Mouse (Mus musculus) stomach, embryonic 15.5 days (tissue): ENCODE measurements at regions not wholly inside any gene's neighbourhood (a gene's known extent, or its start where the extent isn't known, plus 50 kb on each side); places are given as distances from the start of the nearest gene placed in this dataset.

Source experiments
- ATAC-seq: fragments of 200-750 bp; cut with Nextera tagmentation; 2 replicates; pipeline ENCODE4 v1.8.0; 2017; ENCODE audit warnings: low read depth, moderate number of reproducible peaks, moderate TSS enrichment; ENCODE audit not compliant: insufficient read depth, low FRiP score
- H3K27ac ChIP-seq: fragments of 300-500 bp; sonication (generic); 2 replicates; pipeline ENCODE4 v1.5.1; 2015; ENCODE audit warnings: mild to moderate bottlenecking, inconsistent platforms
- H3K27me3 ChIP-seq: fragments of 300-500 bp; sonication (generic); replicated peaks from 2 replicates; pipeline ENCODE4 v1.6.1; 2015; ENCODE audit warnings: inconsistent platforms
- H3K36me3 ChIP-seq: fragments of 300-500 bp; sonication (generic); 2 replicates; pipeline ENCODE4 v1.6.1; 2015; ENCODE audit warnings: inconsistent platforms
- H3K4me1 ChIP-seq: fragments of 300-500 bp; sonication (generic); 2 replicates; pipeline ENCODE4 v1.6.1; 2015; ENCODE audit warnings: inconsistent platforms
- H3K4me2 ChIP-seq: fragments of 300-500 bp; sonication (generic); 2 replicates; pipeline ENCODE4 v1.6.1; 2015; ENCODE audit warnings: mild to moderate bottlenecking, inconsistent platforms
- H3K4me3 ChIP-seq: fragments of 300-500 bp; sonication (generic); replicated peaks from 2 replicates; pipeline ENCODE4 v1.5.1; 2015; ENCODE audit warnings: inconsistent platforms
- H3K9ac ChIP-seq: fragments of 300-500 bp; sonication (generic); 2 replicates; pipeline ENCODE4 v1.6.1; 2015; ENCODE audit warnings: inconsistent platforms
- H3K9me3 ChIP-seq: fragments of 300-500 bp; sonication (generic); 2 replicates; pipeline ENCODE4 v1.6.1; 2016; ENCODE audit warnings: inconsistent platforms
- WGBS: fragments of 180-500 bp; shearing (Covaris S2); methylation state at CpG from one replicate; pipeline ENCODE4 v1.1.7; 2015; 5-methylcytosine and 5-hydroxymethylcytosine counted together

GRCm38 (mm10) chr14:76912301-76913001, 124.1 kb upstream of the Ccdc122 start:
- ATAC-seq: no peak

GRCm38 (mm10) chr14:76911271-76911670, 125.3 kb upstream of the Ccdc122 start:
- Histone ChIP-seq H3K27ac (no peak overlapping the region), H3K27me3 (no peaks in the 10 kb centered on the region), H3K4me1 (no peaks in the 10 kb centered on the region), H3K36me3 (no peaks in the 10 kb centered on the region), H3K9me3 (no peaks in the 10 kb centered on the region), H3K4me3 (no peak overlapping the region), H3K9ac (no peak overlapping the region), H3K4me2 (no peak overlapping the region)
- WGBS: 82% methylated on average over 5 of the region's 5 CpGs
- ATAC-seq: no peak

More at GRCm38 (mm10) chr14:76912301-76913001, 124.1 kb upstream of the Ccdc122 start:
- Histone ChIP-seq H3K9me3 (no peaks in the 10 kb centered on the region), H3K4me1 (no peaks in the 10 kb centered on the region), H3K4me2 (no peak overlapping the region), H3K27ac (no peak overlapping the region), H3K4me3 (no peak overlapping the region), H3K27me3 (no peaks in the 10 kb centered on the region), H3K36me3 (no peaks in the 10 kb centered on the region), H3K9ac (no peak overlapping the region)
- WGBS: 30% methylated on average over 8 of the region's 8 CpGs

DNA sequence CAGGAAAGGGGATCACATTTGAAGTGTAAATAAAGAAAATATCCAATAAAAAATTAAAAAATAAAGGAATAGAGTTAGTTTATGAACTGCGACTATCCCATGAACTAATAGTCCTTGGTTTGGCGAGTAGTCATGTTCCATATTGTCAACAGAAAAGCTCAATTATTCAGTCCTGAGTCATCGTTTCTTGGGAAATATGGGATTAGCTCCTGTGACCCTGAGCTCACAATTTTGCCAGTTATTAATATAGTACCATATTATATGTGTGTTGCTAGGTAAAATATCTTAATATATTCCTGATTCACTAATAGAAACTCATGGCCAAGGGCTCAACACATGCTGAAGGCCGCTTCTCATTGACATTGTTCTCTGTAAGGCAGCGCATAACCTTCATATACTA, 126.4 kb upstream of the Ccdc122 start:
- no peak overlapping the region for H3K27ac ChIP-seq
- H3K27me3 ChIP-seq: no peaks in the 10 kb centered on the region
- ATAC-seq: no peak
- H3K9ac ChIP-seq: no peak overlapping the region
- H3K36me3 ChIP-seq: no peaks in the 10 kb centered on the region
- no peak overlapping the region for H3K4me2 ChIP-seq
- H3K9me3 ChIP-seq: no peaks in the 10 kb centered on the region
- H3K4me1 ChIP-seq: no peaks in the 10 kb centered on the region
- 88% methylated on average over 5 of the region's 5 CpGs for WGBS
- no peak overlapping the region for H3K4me3 ChIP-seq

GRCm38 (mm10) chr14:76907941-76908340, 128.6 kb upstream of the Ccdc122 start:
- ATAC-seq: no peak
- Histone ChIP-seq H3K9me3 (no peaks in the 10 kb centered on the region), H3K4me1 (no peaks in the 10 kb centered on the region), H3K36me3 (no peaks in the 10 kb centered on the region), H3K9ac (no peak overlapping the region), H3K4me2 (no peak overlapping the region), H3K4me3 (no peak overlapping the region), H3K27me3 (no peaks in the 10 kb centered on the region), H3K27ac (no peak overlapping the region)
- WGBS: 63% methylated on average over 5 of the region's 5 CpGs

GRCm38 (mm10) chr14:76902962-76903757, 133.4 kb upstream of the Ccdc122 start:
- Histone ChIP-seq H3K4me2 (no peak overlapping the region), H3K27me3 (no peaks in the 10 kb centered on the region), H3K27ac (no peak overlapping the region), H3K9me3 (no peaks in the 10 kb centered on the region), H3K4me1 (no peaks in the 10 kb centered on the region), H3K36me3 (no peaks in the 10 kb centered on the region), H3K9ac (no peak overlapping the region), H3K4me3 (no peak overlapping the region)
- WGBS: 73% methylated on average over 1 of the region's 1 CpGs
- no peak for ATAC-seq

GRCm38 (mm10) chr14:76901490-76901889, 135.1 kb upstream of the Ccdc122 start:
- Histone ChIP-seq H3K4me1 (no peaks in the 10 kb centered on the region), H3K27ac (no peak overlapping the region), H3K9ac (no peak overlapping the region), H3K27me3 (no peaks in the 10 kb centered on the region), H3K9me3 (no peaks in the 10 kb centered on the region), H3K4me2 (no peak overlapping the region), H3K36me3 (no peaks in the 10 kb centered on the region), H3K4me3 (no peak overlapping the region)
- ATAC-seq: no peak
- WGBS: 92% methylated on average over 3 of the region's 3 CpGs

- no peaks in the 10 kb centered on the region for H3K36me3 ChIP-seq
- H3K27ac ChIP-seq: no peak overlapping the region
- ATAC-seq: no peak
Observed at GRCm38 (mm10) chr14:76899331-76899730, 137.2 kb upstream of the Ccdc122 start.

GRCm38 (mm10) chr14:76887708-76888107, 148.9 kb upstream of the Ccdc122 start:
- Histone ChIP-seq H3K36me3 (no peaks in the 10 kb centered on the region), H3K9ac (no peak overlapping the region), H3K4me2 (no peak overlapping the region), H3K27ac (no peak overlapping the region), H3K4me1 (peaks cover 1% of the 10 kb centered on the region; the same call in 1 of the 2 replicates), H3K27me3 (no peaks in the 10 kb centered on the region), H3K9me3 (no peaks in the 10 kb centered on the region), H3K4me3 (no peak overlapping the region)
- no peak for ATAC-seq
- WGBS: 58% methylated on average over 3 of the region's 3 CpGs

More at GRCm38 (mm10) chr14:76899331-76899730, 137.2 kb upstream of the Ccdc122 start:
- no peaks in the 10 kb centered on the region for H3K9me3 ChIP-seq
- no peaks in the 10 kb centered on the region for H3K27me3 ChIP-seq
- no peaks in the 10 kb centered on the region for H3K4me1 ChIP-seq
- 17% methylated on average over 3 of the region's 3 CpGs for WGBS
- H3K9ac ChIP-seq: no peak overlapping the region
- H3K4me2 ChIP-seq: no peak overlapping the region
- no peak overlapping the region for H3K4me3 ChIP-seq

GRCm38 (mm10) chr14:76887201-76887600, 149.4 kb upstream of the Ccdc122 start:
- no peaks in the 10 kb centered on the region for H3K27me3 ChIP-seq
- H3K36me3 ChIP-seq: no peaks in the 10 kb centered on the region
- 39% methylated on average over 3 of the region's 3 CpGs for WGBS
- no peak overlapping the region for H3K9ac ChIP-seq
- no peaks in the 10 kb centered on the region for H3K9me3 ChIP-seq
- H3K27ac ChIP-seq: no peak overlapping the region
- no peak overlapping the region for H3K4me2 ChIP-seq
- no peak for ATAC-seq
- H3K4me1 ChIP-seq: peaks cover 4% of the 10 kb centered on the region; the same call in 1 of the 2 replicates
- H3K4me3 ChIP-seq: no peak overlapping the region

DNA sequence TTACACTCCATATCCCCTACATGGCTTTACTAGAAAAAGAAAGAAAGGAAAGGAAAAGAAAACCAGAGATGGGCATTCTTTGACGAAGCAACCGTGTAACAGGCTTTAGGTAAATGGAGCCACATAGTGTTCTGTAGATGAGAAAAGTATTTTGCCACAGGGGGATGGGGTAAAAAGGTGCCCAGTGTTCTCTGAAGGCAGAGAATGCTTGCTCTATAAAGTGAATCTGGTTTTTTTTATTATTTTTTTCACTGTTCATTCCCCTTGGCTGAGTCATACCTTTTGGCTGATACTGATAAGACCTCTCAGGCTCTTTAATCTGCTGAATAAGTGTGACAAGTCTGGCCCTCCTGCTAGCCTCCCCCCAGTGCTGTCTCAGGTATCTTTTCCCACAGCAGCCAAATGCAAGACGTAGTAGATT, 153.3 kb upstream of the Ccdc122 start:
- H3K27ac ChIP-seq: no peak overlapping the region

DNA sequence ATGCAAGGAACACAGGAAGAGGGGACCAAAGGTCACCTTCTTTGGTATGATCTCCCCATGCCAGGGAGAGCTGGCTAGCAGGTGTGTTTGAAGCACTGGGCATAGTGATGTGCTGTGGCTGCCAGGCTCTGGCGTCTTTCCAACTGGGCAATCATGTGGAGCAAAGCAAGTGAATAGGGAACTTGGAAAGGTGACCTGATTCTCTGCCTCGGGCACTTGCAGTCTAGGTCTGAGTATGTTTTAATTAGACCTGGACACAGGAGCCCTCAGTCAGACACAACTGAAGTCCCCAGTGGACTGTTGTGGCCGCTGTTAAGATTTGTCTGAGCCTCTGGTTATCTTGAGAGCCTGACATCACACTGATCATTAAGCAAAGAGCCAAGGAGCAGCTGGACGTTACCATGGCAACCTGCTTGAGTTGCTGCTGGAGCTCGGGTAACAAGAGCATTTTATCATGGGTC, 153.8 kb upstream of the Ccdc122 start:
- H3K4me2 ChIP-seq: no peak overlapping the region
- no peak overlapping the region for H3K27ac ChIP-seq
- WGBS: 16% methylated on average over 5 of the region's 5 CpGs

More for the DNA sequence above, 153.3 kb upstream of the Ccdc122 start:
- Histone ChIP-seq H3K4me2 (no peak overlapping the region), H3K9ac (no peak overlapping the region), H3K36me3 (no peaks in the 10 kb centered on the region), H3K27me3 (no peaks in the 10 kb centered on the region), H3K9me3 (no peaks in the 10 kb centered on the region), H3K4me1 (peaks cover 6% of the 10 kb centered on the region; the same call in 1 of the 2 replicates), H3K4me3 (no peak overlapping the region)
- 53% methylated on average over 3 of the region's 3 CpGs for WGBS
- ATAC-seq: peak; percentile 93

GRCm38 (mm10) chr14:76880851-76881250, 155.7 kb upstream of the Ccdc122 start:
- 88% methylated on average over 3 of the region's 3 CpGs for WGBS
- Histone ChIP-seq H3K4me2 (no peak overlapping the region), H3K9ac (no peak overlapping the region), H3K27ac (no peak overlapping the region), H3K4me3 (no peak overlapping the region), H3K9me3 (no peaks in the 10 kb centered on the region), H3K36me3 (no peaks in the 10 kb centered on the region), H3K4me1 (peaks cover 6% of the 10 kb centered on the region; the same call in 1 of the 2 replicates), H3K27me3 (no peaks in the 10 kb centered on the region)
- no peak for ATAC-seq

More for the DNA sequence above, 153.8 kb upstream of the Ccdc122 start:
- Histone ChIP-seq H3K36me3 (no peaks in the 10 kb centered on the region), H3K9ac (no peak overlapping the region), H3K4me3 (no peak overlapping the region), H3K4me1 (peaks cover 6% of the 10 kb centered on the region; the same call in 1 of the 2 replicates), H3K9me3 (no peaks in the 10 kb centered on the region), H3K27me3 (no peaks in the 10 kb centered on the region)
- ATAC-seq: peak; percentile 79; the same call in 1 of the 2 replicates
